In genomic region chr3:88624324-88624723, GRCm38 (mm10) we compare ENCODE assay signal across 8 mouse cellular contexts. TPM values are rescaled to one million over a fixed set of nuclear protein-coding genes. Genes with fewer than 3 reads are reported as not detected.
DNase-seq lines count a peak whose midpoint lies in the region; ATAC-seq and TF ChIP-seq lines count a peak whose summit lies in the region.

No protein-coding gene starts in this region.

- 31% methylated on average over 4 of the region's 4 CpGs for WGBS in liver, adult 2 months
- 6% methylated on average over 4 of the region's 4 CpGs for WGBS in hindbrain, embryonic 15.5 days
- WGBS in midbrain, embryonic 16.5 days: 5% methylated on average over 4 of the region's 4 CpGs

- H3K9ac ChIP-seq in liver, adult 2 months (ENCODE audit: low read depth, low read length): peak overlapping the region; percentile 32; the same call in 1 of the 2 replicates
- peak overlapping the region; percentile 97 for H3K9ac ChIP-seq in hindbrain, embryonic 15.5 days
- H3K9ac ChIP-seq in midbrain, embryonic 16.5 days (ENCODE audit: low read depth, low read length): peak overlapping the region; percentile 96

- 0 out of 2 replicates have a peak, but pooled peaks cover 7% of the 10 kb centered on the region for H3K27me3 ChIP-seq in liver, adult 2 months (ENCODE audit: control insufficient read depth, insufficient read depth, low read length)
- H3K27me3 ChIP-seq in hindbrain, embryonic 15.5 days: no peaks in the 10 kb centered on the region
- H3K27me3 ChIP-seq in midbrain, embryonic 16.5 days (ENCODE audit: control insufficient read depth, insufficient read depth, low read depth, low read length): no peaks in the 10 kb centered on the region

- H3K4me3 ChIP-seq in liver, adult 2 months (ENCODE audit: insufficient read depth, low read depth, low read length): no peak overlapping the region
- peak overlapping the region; percentile 92 for H3K4me3 ChIP-seq in hindbrain, embryonic 15.5 days
- peak overlapping the region; percentile 93 for H3K4me3 ChIP-seq in midbrain, embryonic 16.5 days (ENCODE audit: low read depth, low read length)

- H3K79me2 ChIP-seq in liver, adult 2 months (ENCODE audit: control insufficient read depth, insufficient read depth, low read length): peaks cover 3% of the 10 kb centered on the region; the same call in 1 of the 2 replicates

- peak overlapping the region; percentile 96 for H3K4me2 ChIP-seq in hindbrain, embryonic 15.5 days
- peak overlapping the region; percentile 94 for H3K4me2 ChIP-seq in midbrain, embryonic 16.5 days (ENCODE audit: low read length)

- ATAC-seq in hindbrain, embryonic 15.5 days (ENCODE audit: low FRiP score, low read depth): peak; percentile 9; the same call in 1 of the 2 replicates
- no peak for ATAC-seq in midbrain, embryonic 16.5 days
- no peak for ATAC-seq in activated CD4-positive, CD25-positive, alpha-beta regulatory T cell, adult 4 months
- no peak for ATAC-seq in erythroid progenitor cell, adult 5-6 weeks (replicated peaks; ENCODE audit: low FRiP score, poor library complexity, severe bottlenecking)

- TF ChIP-seq POLR2A in liver, adult 2 months (IDR thresholded peaks at IDR 0.05; ENCODE audit: extremely low read depth, insufficient read depth, low read length): no peak

- H3K36me3 ChIP-seq in liver, adult 2 months (ENCODE audit: control insufficient read depth, insufficient read depth, low read length): no peaks in the 10 kb centered on the region
- H3K36me3 ChIP-seq in hindbrain, embryonic 15.5 days: no peaks in the 10 kb centered on the region
- H3K36me3 ChIP-seq in midbrain, embryonic 16.5 days (ENCODE audit: control insufficient read depth, insufficient read depth, low read length): no peaks in the 10 kb centered on the region

- H3K27ac ChIP-seq in liver, adult 2 months (replicated peaks; ENCODE audit: insufficient read depth, low read depth, low read length): no peak overlapping the region
- H3K27ac ChIP-seq in hindbrain, embryonic 15.5 days (replicated peaks): peak overlapping the region; percentile 96
- peak overlapping the region; percentile 91 for H3K27ac ChIP-seq in midbrain, embryonic 16.5 days (ENCODE audit: low read length)

- TF ChIP-seq CTCF in liver, adult 2 months (IDR thresholded peaks at IDR 0.05; ENCODE audit: low read depth, low read length): no peak

- no peak for DNase-seq in liver, adult 2 months (ENCODE audit: extremely low read depth, low read depth, low spot score)
- DNase-seq in liver: no peak
- peak; percentile 86 to 89 for DNase-seq in cerebellum, postnatal 14 days
- DNase-seq in layer of hippocampus, postnatal 36 days: no peak

- H3K4me1 ChIP-seq in liver, adult 2 months (ENCODE audit: control insufficient read depth, insufficient read depth, low read length): peaks cover 8% of the 10 kb centered on the region
- peaks cover 66% of the 10 kb centered on the region for H3K4me1 ChIP-seq in hindbrain, embryonic 15.5 days (replicated peaks)
- H3K4me1 ChIP-seq in midbrain, embryonic 16.5 days (ENCODE audit: control insufficient read depth, insufficient read depth, low read length): peaks cover 51% of the 10 kb centered on the region

- H3K9me3 ChIP-seq in hindbrain, embryonic 15.5 days: no peaks in the 10 kb centered on the region
- H3K9me3 ChIP-seq in midbrain, embryonic 16.5 days (replicated peaks; ENCODE audit: control insufficient read depth, low read length, poor library complexity, severe bottlenecking): no peaks in the 10 kb centered on the region

RNA-seq across cellular contexts. Expression of gene Arhgef2, which starts 18.6 kb away (rescaled TPM):
- total RNA-seq in liver, adult 2 months (2014; rRNA removed): 2.7 and 3.6 TPM in 2 replicates
- 3.6 and 4.9 TPM in 2 replicates for polyA plus RNA-seq in liver, adult 2 months (2012; rRNA removed)
- 121 and 129 TPM in 2 replicates for polyA plus RNA-seq in hindbrain, embryonic 15.5 days (2015; fragmentation: Nextera tagmentation; extraction: Ambion mirVana)
- polyA plus RNA-seq in midbrain, embryonic 16.5 days (2015; fragmentation: Nextera tagmentation; extraction: Ambion mirVana): 104 and 131 TPM in 2 replicates
- 10 to 100 TPM; 45.7 to 54.0 TPM for polyA plus RNA-seq in activated CD4-positive, CD25-positive, alpha-beta regulatory T cell, adult 4 months (2017; shearing (Covaris generic))
- total RNA-seq in erythroid progenitor cell, adult 5-6 weeks (2015; ENCODE audit: low replicate concordance): 17.7 and 23.9 TPM in 2 replicates
- 12.7 and 15.7 TPM in 2 replicates for total RNA-seq in erythroid progenitor cell, adult 5-6 weeks (2017; ENCODE audit: low replicate concordance)
- 100 to 1,000 TPM; 250 to 265 TPM for total RNA-seq in layer of hippocampus, postnatal 36 days (2021)

RNA-seq across cellular contexts. Expression of gene Rxfp4, which starts 28.6 kb away (rescaled TPM):
- not detected in 2 replicates for total RNA-seq in liver, adult 2 months (2014; rRNA removed)
- polyA plus RNA-seq in liver, adult 2 months (2012; rRNA removed): not detected in 2 replicates
- not detected in 2 replicates for polyA plus RNA-seq in hindbrain, embryonic 15.5 days (2015; fragmentation: Nextera tagmentation; extraction: Ambion mirVana)
- not detected in 2 replicates for polyA plus RNA-seq in midbrain, embryonic 16.5 days (2015; fragmentation: Nextera tagmentation; extraction: Ambion mirVana)
- polyA plus RNA-seq in activated CD4-positive, CD25-positive, alpha-beta regulatory T cell, adult 4 months (2017; shearing (Covaris generic)): not detected
- not detected in 2 replicates for total RNA-seq in erythroid progenitor cell, adult 5-6 weeks (2015; ENCODE audit: low replicate concordance)
- total RNA-seq in erythroid progenitor cell, adult 5-6 weeks (2017; ENCODE audit: low replicate concordance): not detected in 2 replicates
- total RNA-seq in layer of hippocampus, postnatal 36 days (2021): not detected

RNA-seq across cellular contexts. Expression of gene Ssr2, which starts 48.6 kb away (rescaled TPM):
- total RNA-seq in liver, adult 2 months (2014; rRNA removed): 90.0 and 110 TPM in 2 replicates
- 155 and 176 TPM in 2 replicates for polyA plus RNA-seq in liver, adult 2 months (2012; rRNA removed)
- polyA plus RNA-seq in hindbrain, embryonic 15.5 days (2015; fragmentation: Nextera tagmentation; extraction: Ambion mirVana): 146 and 149 TPM in 2 replicates
- polyA plus RNA-seq in midbrain, embryonic 16.5 days (2015; fragmentation: Nextera tagmentation; extraction: Ambion mirVana): 127 and 144 TPM in 2 replicates
- 100 to 1,000 TPM; 163 to 193 TPM for polyA plus RNA-seq in activated CD4-positive, CD25-positive, alpha-beta regulatory T cell, adult 4 months (2017; shearing (Covaris generic))
- total RNA-seq in erythroid progenitor cell, adult 5-6 weeks (2015; ENCODE audit: low replicate concordance): 97.7 and 101 TPM in 2 replicates
- 23.9 and 50.2 TPM in 2 replicates for total RNA-seq in erythroid progenitor cell, adult 5-6 weeks (2017; ENCODE audit: low replicate concordance)
- total RNA-seq in layer of hippocampus, postnatal 36 days (2021): 10 to 100 TPM; 97.1 to 98.9 TPM

Comparison
In these comparisons a context has a peak if more than half of its experiments do, and no peak if none do; other contexts are left out.
1. DNase-seq: peak in cerebellum, postnatal 14 days (2 of 2); none in liver, adult 2 months (single experiment), liver (single experiment) and layer of hippocampus, postnatal 36 days (0 of 2).
2. H3K9ac ChIP-seq: peak in every context shown above with its lines; median percentile 97 in hindbrain, embryonic 15.5 days; 96 in midbrain, embryonic 16.5 days; 32 in liver, adult 2 months.